Mouse (Mus musculus): ENCODE data around the gene Gm28374. TPM values are rescaled to one million over a fixed set of nuclear protein-coding genes. Genes with fewer than 3 reads are reported as not detected.

Gm28374 gene
- total RNA-seq, 4 experiments from 2014 or later: not detected

DNA sequence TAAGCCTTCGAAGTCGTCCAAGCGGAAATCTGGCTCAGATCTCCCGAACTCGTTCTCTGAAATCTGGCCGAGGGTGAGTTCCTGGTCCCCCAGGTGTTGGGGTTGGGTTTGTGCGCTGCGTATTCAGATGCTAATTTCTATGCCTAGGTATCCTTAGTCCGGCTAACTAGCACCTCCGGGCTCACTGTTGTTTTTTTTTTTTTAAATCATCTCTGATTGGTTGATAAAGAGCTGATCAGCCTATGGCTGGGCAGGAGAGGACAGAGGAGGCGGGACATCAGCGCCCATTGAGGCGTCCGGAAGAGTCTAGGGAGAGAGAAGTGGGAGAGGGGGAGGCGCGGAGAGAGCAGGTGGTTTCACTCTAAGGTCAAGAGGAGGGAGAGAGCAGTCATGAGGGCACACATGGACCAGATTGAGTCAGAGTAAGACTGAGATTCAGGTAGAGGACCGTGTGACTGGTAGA is 3.4 kb upstream of the Gm28374 start:
- no peak for DNase-seq (ENCODE audit: low spot score)

DNA sequence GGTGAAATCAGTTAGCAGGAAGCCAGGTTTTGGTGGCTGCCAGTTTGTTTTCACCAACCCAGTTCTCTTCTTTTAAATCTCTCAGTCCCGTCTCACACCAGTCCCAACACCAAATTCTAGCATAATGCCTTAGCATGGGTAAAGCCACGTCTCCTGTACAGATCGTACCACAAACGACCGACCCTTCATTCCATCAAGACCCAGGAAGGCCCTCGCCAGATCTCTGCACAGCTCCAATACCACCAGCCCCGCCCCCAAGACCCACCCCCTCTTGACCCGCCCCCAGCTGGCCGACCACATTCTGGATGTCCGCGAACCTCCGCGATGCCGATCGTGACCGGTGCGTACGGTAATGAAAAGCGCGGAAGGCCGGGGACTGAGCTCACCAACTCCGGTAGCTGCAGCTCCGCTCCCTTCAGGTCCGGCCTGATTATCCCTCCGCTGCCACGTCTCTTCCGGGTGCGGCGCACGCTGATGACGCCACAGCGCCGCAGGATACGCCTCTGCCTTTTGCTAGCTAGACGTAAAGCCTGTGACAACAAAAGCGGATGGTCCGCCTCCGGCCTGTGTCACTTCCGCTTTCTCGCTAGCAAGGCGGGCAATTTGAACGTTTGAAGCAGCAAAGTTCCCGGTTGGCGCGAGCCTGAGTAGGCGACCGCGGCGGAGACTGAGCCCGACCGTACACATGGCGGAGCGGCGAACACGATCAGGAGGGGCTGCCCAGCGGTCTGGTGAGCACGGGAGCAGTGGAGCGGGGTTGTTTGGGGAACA is 2.6 kb upstream of the Gm28374 start, which contains the start of the genes Zfpl1 and Cdca5:
Zfpl1 (minus strand) TSS at position 479 of the 771 bp plus-strand sequence.
Cdca5 (plus strand) TSS at position 506 of the 771 bp plus-strand sequence.
- peak; percentile 97 for DNase-seq (ENCODE audit: low spot score)

DNA sequence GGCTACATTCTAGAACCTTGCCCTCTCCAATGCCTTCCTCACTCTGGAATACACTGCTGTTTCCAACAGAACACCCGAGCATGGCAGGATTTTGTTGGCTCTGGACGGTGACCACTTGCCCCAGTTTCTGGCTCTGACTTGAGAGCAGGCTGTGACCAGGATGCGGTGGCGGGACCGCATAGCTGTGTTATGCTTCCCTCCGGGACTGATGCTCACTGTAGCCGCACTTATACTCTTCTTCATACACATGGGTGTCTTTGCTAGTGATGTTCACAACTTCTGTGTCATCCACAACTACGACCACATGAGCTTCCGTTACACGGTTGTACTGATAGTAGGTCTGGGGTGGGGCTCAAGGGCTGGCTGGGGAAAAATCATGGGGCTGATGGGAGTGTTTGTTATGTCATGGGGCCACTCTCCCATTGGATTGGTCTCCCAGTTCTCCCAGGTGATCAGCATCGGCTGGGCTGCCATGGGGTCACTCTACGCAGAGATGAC is 2.0 kb downstream of the Gm28374 start, which contains the start of gene Tmem262:
Tmem262 (plus strand) TSS at position 51 of the 498 bp plus-strand sequence.
- no peak for DNase-seq (ENCODE audit: low spot score)

DNA sequence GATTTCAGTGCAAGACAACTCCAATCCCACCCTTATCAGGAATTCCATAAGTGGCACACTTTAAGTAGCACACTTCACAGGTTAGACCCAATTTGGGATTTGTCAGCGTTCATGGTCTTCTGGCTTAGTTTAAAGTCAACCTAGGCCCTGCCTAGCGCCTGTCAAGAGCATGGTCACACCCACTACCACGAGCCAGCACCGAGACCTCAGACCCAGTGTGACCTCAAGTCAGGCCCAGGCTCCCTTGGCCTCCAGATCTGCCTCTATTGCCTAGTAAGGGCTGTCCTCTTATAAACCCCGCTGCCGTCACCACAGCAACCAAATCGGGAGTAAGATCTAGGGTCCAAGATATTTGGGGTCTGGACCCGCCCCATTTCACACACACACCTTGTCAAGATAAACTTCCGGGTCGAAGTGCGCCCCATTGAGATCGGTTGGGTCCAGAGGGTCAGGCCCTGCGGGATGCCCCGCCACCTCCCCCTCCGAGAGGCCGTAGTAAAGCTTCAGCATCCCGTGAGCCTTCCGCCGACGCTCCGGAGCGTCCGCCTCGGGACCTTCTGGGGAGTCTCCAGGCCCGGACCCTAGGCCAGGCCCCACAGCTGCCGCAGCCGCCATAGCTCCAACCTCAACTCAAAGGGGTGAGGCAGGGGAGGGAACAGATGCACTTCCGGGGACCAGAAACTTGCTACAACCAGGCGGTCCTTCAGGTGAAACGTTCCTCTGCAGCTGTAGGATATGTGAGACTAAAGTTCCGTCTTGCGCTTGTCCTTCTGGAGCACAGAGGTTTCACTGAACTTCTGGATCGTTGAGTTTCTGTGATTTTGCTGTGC is 5.3 kb downstream of the Gm28374 start, which contains the start of gene Vps51:
Vps51 (minus strand) TSS at position 668 of the 830 bp plus-strand sequence.
- peak; percentile 89 for DNase-seq (ENCODE audit: low spot score)

DNA sequence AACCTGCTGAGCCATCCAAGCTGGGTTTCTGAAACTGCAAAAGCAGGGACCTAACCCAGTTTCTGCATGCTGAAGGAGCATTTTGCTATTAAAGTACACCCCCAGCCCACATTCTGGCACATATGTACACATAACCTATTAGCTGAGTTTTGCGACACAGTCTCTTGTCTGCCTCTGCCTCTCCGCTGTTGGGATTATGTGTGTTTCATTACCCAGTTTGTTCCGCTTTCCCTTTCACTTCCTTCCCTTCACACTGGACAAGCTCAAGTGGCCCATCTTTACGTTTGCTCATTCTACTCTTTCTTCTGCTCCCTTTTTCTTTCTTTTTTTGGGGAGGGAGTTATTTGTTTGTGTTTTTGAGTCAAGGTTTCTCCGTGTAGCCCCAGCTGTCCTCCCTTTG is 8.2 kb downstream of the Gm28374 start:
- DNase-seq (ENCODE audit: low spot score): no peak

DNA sequence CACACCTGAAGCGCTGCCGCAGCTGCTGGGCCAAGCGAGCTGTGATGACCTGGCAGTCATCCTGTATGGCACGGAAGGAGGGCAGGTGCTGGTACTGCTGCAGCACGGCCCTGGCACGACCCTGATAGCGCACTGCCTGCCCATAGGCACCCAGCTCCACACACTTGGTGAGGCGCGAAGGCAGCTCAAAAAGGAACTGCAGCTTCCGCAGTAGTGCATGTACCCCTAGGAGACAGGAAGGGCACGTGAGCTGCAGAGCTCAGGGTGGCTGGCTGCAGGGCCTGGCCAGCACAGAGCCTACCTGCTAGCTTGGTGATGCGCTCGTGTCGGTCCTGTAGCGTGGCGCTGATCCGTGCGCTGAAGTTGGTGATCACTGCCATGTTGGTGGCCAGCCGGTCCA is 10.8 kb downstream of the Gm28374 start:
- no peak for DNase-seq (ENCODE audit: low spot score)

DNA sequence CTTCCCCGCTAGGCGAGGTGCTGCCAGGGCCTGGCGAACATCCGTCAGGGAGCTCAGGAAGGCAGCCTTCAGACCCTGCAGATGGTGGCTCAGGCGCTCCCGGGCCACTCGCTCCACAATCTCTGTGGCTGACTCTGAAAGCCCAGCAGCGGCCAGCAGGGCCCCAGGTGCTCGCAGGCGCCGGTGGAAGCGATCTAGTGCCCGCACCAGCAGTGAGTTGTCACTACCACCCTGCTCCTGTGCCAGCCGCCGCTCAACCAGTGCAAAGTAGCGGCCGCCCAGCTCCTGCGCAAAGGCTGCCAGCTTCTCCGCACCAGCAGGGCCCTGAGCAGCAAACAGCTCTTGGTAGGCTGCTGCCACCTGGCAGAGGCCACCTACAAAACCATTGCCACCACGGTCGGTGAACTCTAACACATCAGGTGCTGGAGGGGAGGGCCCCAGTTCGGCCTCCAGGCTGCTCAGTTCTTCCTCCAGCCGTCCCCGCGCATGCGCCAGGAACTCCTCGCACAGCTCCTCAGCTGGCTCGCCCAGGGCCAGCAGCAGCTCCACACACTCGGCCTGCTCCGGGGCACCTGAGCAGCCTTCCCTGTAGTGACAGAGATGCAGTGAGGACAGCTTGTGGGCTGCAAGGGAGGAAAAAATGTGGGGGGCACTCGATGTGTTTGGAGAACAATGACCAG is 11.3 kb downstream of the Gm28374 start:
- DNase-seq (ENCODE audit: low spot score): no peak

DNA sequence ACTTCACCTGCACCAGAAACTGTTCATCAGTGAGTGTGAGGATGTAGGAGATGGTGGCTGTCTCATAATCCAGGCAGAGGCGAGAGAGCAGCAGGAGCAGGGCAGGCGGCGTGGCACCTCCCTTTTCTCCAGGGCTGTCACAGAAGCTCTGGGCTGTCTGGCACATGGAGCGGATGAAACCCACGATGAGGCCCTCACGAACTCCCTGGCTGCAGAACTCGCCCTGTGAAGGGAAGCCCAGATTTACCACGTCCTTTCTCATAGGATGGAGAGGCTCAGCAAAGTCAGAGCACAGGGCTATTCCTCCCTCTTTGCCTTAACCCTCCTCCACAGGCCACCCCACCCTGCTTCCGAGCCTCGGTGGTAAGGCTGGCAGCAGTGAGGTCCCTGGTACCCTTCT is 12.2 kb downstream of the Gm28374 start:
- DNase-seq (ENCODE audit: low spot score): no peak

DNA sequence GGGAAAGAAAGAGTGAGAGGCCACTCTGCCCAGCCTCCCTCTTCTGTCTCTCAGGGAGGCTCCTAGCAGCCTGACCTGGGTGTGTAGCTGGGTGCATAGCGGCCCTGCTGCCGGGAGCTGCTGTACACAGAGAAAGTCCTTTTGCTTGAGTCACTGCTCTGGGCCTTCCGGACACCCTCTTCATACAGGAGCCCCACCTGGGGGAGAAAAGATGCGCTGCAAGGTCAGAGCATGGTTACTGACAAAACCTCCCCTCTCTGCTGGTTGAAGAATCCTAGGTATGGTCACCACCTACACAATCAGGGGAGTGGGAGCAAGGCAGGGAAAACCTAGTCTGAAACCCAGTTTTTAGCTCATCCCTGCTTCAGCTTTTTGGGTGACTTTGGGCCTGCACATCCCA is 13.1 kb downstream of the Gm28374 start:
- DNase-seq (ENCODE audit: low spot score): no peak

DNA sequence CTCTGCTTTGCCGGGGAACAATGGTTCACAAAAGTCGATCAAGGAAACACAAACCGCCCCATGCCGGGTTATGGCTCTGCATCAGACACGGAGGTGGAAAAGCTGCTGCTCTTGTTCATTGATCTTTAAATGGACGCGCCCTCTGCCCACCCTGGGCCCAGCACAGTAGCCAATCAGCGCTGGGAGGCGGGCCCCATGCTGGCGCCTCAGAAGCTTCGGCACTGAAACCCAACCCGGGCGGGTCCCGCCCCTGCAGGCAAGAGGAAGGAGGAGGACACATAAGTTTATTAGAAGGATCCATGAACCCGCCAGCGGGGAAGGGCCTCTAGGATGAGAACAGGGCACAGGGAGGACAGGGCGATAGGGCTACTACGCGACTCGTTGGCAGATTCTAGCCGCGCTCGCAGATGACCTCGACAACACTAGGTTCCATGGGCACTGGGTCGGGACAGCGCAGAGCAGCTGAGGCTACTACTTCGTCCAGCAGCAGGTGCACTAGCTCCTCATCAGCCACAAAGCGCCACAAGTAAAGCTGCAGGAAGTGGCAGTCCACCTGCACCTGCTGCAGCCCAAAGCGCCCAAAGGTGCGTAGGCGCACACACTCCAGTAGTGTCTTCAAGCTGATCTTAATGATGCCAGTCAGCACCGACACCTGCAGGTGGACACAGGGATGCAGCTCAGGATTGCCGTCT is 14.2 kb downstream of the Gm28374 start, which contains the start of gene Tm7sf2:
Tm7sf2 (minus strand) TSS at position 650 of the 692 bp plus-strand sequence.
- DNase-seq (ENCODE audit: low spot score): peak; percentile 89

DNA sequence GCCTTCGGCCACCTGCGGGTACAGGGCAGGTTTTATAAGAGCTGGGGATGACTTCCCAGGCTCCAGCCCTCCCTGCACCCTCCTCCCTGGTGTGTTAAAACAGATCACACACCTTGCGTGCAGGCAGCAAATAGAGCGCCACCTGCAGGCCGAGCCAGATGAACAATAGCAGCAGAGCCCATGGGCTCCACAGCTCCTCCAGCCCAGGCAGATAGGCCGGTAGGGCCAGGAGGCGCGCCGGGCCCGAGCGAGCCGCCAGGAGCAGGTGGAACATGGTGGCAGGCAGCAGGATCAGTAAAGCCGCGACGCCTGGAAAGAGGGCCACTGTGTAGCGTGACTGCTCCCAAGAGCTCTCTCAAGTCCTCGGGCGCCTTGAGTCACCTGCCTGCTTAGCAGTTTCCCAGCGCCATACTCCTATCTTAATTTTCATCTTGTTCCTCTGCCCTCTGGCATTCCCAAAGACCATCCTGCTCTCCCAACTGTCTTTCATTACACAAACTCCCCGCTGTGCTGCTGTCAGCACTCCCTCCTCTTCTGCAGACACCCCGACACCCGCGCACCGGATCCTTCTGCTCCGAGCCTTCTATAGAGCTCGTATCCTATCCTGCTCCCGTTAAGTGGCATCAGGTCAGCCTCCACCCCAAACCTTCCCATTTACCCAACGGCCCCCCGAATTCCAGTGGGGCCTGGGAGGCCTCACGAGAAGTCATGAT is 14.9 kb downstream of the Gm28374 start:
- DNase-seq (ENCODE audit: low spot score): peak; percentile 44

DNA sequence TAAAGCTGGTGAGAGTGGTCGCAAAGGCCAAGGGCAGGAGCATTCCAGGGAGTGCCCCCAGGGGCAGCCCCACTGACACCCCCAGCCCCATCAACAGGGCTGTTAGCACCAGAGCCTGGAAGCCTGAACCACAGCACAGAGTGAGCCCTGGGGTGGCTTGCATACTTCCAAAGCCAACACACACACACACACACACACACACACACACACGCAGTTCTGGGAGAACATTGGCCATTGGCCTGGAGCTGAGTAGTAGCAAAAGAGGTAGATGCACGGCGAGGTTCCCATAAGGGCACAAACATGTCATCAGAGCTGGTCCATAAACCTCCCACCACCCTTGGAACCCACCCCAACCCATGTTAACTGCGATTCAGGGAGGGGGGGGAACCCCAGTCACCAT is 15.5 kb downstream of the Gm28374 start:
- no peak for DNase-seq (ENCODE audit: low spot score)

DNA sequence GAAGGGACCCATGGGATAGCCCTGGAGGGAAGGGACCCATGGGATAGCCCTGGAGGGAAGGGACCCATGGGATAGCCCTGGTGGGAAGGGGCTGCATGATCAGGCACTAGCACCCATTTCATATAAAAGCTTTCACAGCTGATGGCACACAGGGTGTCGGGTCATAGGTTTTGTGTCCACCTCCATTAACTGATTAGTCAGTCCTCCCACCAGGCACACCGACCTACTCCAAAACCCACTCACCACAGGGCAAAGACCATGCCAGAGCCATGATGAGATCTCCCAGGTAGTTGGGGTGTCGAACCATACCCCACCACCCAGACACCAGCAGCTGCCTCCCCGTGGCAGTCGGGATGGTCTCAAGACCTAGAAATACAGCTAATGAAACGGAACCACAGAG is 19.0 kb downstream of the Gm28374 start:
- no peak for DNase-seq (ENCODE audit: low spot score)

DNA sequence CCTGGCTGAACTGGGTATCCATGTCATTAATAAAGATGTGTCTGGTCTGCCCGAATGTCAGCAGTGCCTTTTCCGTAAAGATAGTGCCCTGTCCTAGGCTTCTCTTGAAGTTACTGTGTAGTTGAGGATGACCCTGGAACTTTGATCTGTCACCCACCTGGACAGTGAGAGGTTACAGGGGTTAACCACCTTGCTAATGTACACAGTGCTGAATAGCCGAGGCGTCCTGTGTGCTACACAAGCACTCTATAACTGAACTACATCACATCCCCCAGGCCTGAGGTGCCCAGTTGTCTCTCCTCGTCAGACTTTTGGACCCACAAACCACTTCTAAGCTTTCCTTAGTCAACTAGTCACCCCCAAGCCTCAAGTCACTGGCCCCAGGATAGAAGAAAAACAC is 19.6 kb downstream of the Gm28374 start:
- DNase-seq (ENCODE audit: low spot score): no peak

DNA sequence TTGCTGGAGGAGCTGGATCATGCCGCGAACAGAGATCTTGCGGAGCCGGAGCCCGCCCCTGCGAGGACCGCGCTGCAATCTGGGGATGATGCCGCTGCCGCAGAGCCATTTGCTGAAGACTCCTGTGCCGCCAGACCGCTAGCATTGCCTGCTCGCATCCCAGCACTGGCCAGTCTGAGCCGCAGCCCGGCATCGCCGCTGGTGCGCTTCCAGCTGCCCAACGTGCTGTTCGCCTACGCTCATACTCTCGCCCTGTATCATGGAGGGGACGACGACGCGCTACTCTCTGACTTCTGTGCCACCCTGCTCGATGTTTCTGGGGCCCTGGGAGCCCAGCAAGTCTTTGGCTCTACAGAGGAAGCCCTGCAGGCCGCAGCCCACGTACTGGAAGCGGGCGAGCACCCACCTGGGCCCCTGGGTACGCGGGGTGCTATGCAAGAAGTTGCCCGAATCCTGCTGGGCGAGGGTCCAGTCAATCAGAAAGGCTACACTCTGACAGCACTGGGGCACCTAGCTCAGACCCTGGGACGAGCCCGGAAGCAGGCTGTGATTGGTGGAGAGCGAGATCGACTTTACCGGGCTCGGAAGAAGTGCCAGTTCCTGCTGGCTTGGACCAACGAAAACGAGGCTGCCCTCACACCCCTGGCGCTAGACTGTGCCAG is 20.3 kb downstream of the Gm28374 start:
- no peak for DNase-seq (ENCODE audit: low spot score)

DNA sequence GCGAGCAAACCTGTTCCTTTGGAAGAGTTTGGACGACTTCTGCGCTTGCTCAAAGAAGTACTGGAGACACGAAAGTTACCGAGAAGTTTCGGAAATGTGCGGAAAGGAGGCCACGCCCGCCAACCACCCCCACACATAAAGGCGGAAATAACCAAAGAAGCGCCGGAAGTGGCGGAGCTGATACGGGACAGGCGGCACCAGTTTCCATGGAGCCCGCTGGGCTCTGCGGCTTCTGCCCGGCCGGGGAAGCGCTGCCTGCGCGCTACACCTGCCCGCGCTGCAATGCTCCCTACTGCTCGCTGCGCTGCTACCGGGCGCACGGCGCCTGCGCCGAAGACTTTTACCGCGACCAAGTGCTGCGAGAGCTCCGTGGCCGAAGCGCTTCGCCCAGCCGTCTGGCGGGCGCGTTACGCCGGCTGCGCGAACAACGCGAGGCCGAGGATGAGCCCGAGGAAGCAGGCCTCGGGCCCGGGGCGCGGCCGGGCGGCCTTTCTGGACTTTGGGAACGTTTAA is 21.0 kb downstream of the Gm28374 start, which contains the start of gene Znhit2:
Znhit2 (plus strand) TSS at position 172 of the 513 bp plus-strand sequence.
- DNase-seq (ENCODE audit: low spot score): peak; percentile 97

DNA sequence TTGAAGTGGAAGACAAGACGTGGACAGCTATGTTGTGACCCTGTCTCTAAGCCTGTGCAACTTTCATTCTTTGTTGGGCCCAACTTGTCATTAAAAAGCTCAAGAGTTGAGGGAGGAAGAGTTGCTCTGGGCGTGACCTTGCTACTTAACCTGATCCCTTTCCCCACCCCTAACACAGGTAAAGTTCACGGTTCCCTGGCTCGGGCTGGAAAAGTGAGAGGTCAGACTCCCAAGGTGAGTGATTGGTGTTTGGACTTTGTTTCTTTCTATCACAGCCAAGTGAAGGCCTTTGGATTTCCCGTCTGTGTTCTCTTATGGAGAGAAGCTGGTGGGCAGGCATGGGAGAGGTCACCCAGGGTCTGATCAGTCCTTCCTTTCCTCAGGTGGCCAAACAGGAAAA is 23.1 kb downstream of the Gm28374 start:
- DNase-seq (ENCODE audit: low spot score): no peak

DNA sequence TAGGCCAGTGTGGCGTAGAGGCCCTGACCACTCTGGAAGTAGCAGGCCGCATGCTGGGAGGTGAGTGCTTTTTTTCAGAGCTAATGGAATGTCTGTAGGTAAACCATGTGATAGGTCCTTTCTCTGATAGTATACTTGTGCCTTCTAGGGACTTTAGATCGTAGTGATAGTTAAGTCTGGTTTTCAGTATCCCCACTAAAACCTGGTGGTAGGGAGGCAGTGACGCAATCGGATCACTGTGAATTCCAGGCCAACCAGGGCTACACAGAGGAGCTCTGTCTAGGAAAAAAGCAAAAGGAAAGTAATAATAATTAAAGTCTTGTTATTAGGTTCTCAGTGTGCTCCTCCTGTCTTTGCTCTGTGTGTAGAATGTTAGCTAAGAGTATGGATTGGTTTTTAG is 23.5 kb downstream of the Gm28374 start:
- no peak for DNase-seq (ENCODE audit: low spot score)

Measured in heart, adult 8-10 months (tissue).